Comparison of ENCODE assay signal across 8 mouse cellular contexts in genomic region chr1:172147835-172148278, GRCm38 (mm10). TPM values are rescaled to one million over a fixed set of nuclear protein-coding genes. Genes with fewer than 3 reads are reported as not detected.
DNase-seq lines count a peak whose midpoint lies in the region; ATAC-seq and TF ChIP-seq lines count a peak whose summit lies in the region.

Gene Dcaf8 (plus strand): TSS chr1:172148084.

- no peak for TF ChIP-seq RAD21 in MEL (IDR thresholded peaks at IDR 0.05; ENCODE audit: low read depth, low read length)

- TF ChIP-seq CTCF in MEL (IDR thresholded peaks at IDR 0.05 in 2 of 3, conservative IDR thresholded peaks at IDR 0.05 in 1 of 3; ENCODE audit: control insufficient read depth in 1 of 3, insufficient read depth in 1 of 3, low read depth in 2 of 3, low read length in 3 of 3, poor library complexity in 1 of 3, severe bottlenecking in 1 of 3): no peak
- TF ChIP-seq CTCF in cerebellum, adult 2 months (IDR thresholded peaks at IDR 0.05; ENCODE audit: borderline replicate concordance, insufficient read depth, low read depth, low read length): no peak
- TF ChIP-seq CTCF in forebrain, postnatal 0 days (IDR thresholded peaks at IDR 0.05; ENCODE audit: low read depth): no peak

- H3K4me1 ChIP-seq in MEL (ENCODE audit: control insufficient read depth in 1 of 2, insufficient read depth in 2 of 2, low read length in 2 of 2): peaks cover 0 to 10% of the 10 kb centered on the region in 2 experiments; a peak in 3 of 4 replicates
- peaks cover 6% of the 10 kb centered on the region; the same call in 1 of the 2 replicates for H3K4me1 ChIP-seq in cerebellum, adult 2 months (ENCODE audit: control insufficient read depth, insufficient read depth, low read length)
- H3K4me1 ChIP-seq in forebrain, postnatal 0 days (ENCODE audit: insufficient read depth): peaks cover 10% of the 10 kb centered on the region; the same call in 1 of the 2 replicates
- peaks cover 22% of the 10 kb centered on the region for H3K4me1 ChIP-seq in lung, embryonic 15.5 days

- H3K4me3 ChIP-seq in MEL (ENCODE audit: control insufficient read depth in 1 of 2, insufficient read depth in 1 of 2, low read depth in 2 of 2, low read length in 2 of 2): peak within 1 kb of the TSS; percentile 86 to 99
- H3K4me3 ChIP-seq in cerebellum, adult 2 months (replicated peaks; ENCODE audit: insufficient read depth, low read depth, low read length): peak within 1 kb of the TSS; percentile 79
- peak within 1 kb of the TSS; percentile 99 for H3K4me3 ChIP-seq in forebrain, postnatal 0 days (ENCODE audit: low read depth, low read length)
- peak within 1 kb of the TSS; percentile 92 for H3K4me3 ChIP-seq in lung, embryonic 15.5 days

- peak within 1 kb of the TSS; percentile 47 for H3K4me2 ChIP-seq in forebrain, postnatal 0 days (ENCODE audit: low read depth)
- peak within 1 kb of the TSS; percentile 68 for H3K4me2 ChIP-seq in lung, embryonic 15.5 days

- peak; percentile 94 to 97 for TF ChIP-seq POLR2A in MEL (IDR thresholded peaks at IDR 0.05; ENCODE audit: control insufficient read depth in 1 of 2, insufficient read depth in 1 of 2, low read depth in 1 of 2, low read length in 2 of 2, poor library complexity in 1 of 2)
- peak; percentile 94 for TF ChIP-seq POLR2A in cerebellum, adult 2 months (IDR thresholded peaks at IDR 0.05; ENCODE audit: borderline replicate concordance, insufficient read depth, low read length)

- ATAC-seq in forebrain, postnatal 0 days: peak; percentile 100
- peak; percentile 99 for ATAC-seq in lung, embryonic 15.5 days (ENCODE audit: borderline replicate concordance, extremely low read depth, low FRiP score, low TSS enrichment)

- peak within 1 kb of the TSS; percentile 93 for H3K27ac ChIP-seq in MEL (ENCODE audit: control insufficient read depth, low read depth, low read length)
- H3K27ac ChIP-seq in cerebellum, adult 2 months (ENCODE audit: insufficient read depth, low read length): peak within 1 kb of the TSS; percentile 89
- H3K27ac ChIP-seq in forebrain, postnatal 0 days (ENCODE audit: low read depth, low read length): peak within 1 kb of the TSS; percentile 92
- peak within 1 kb of the TSS; percentile 96 for H3K27ac ChIP-seq in lung, embryonic 15.5 days

- DNase-seq in MEL (ENCODE audit: low read depth, low spot score): peak; percentile 98
- DNase-seq in cerebellum, adult 2 months: peak; percentile 97
- DNase-seq in forebrain, postnatal 0 days: peak; percentile 97
- DNase-seq in heart, postnatal 4 days: peak; percentile 99
- DNase-seq in layer of hippocampus, adult 8-10 months (ENCODE audit: low spot score in 2 of 2): peak; percentile 94 to 95
- peak; percentile 97 for DNase-seq in ovary, adult 18-20 months (ENCODE audit: low spot score)
- DNase-seq in thymus, postnatal 0 days (ENCODE audit: low spot score): peak; percentile 98

- H3K9me3 ChIP-seq in MEL (replicated peaks; ENCODE audit: insufficient read depth, low read length): no peaks in the 10 kb centered on the region
- H3K9me3 ChIP-seq in forebrain, postnatal 0 days (ENCODE audit: low read length): no peaks in the 10 kb centered on the region
- no peaks in the 10 kb centered on the region for H3K9me3 ChIP-seq in lung, embryonic 15.5 days

- peak in 1 of 2 experiments; percentile 28; a peak in 1 of 4 replicates for TF ChIP-seq EP300 in MEL (IDR thresholded peaks at IDR 0.05; ENCODE audit: low read depth in 1 of 2, low read length in 2 of 2)

- H3K36me3 ChIP-seq in MEL (ENCODE audit: control insufficient read depth in 1 of 2, insufficient read depth in 2 of 2, low read length in 2 of 2): peaks cover 3 to 14% of the 10 kb centered on the region in 2 experiments
- peaks cover 11% of the 10 kb centered on the region for H3K36me3 ChIP-seq in forebrain, postnatal 0 days (ENCODE audit: insufficient read depth)
- peaks cover 21% of the 10 kb centered on the region for H3K36me3 ChIP-seq in lung, embryonic 15.5 days

- H3K27me3 ChIP-seq in MEL (ENCODE audit: control insufficient read depth in 1 of 2, insufficient read depth in 2 of 2, low read length in 2 of 2): no peaks in the 10 kb centered on the region
- H3K27me3 ChIP-seq in cerebellum, adult 2 months (ENCODE audit: control insufficient read depth, insufficient read depth, low read length): no peaks in the 10 kb centered on the region
- no peaks in the 10 kb centered on the region for H3K27me3 ChIP-seq in forebrain, postnatal 0 days (ENCODE audit: insufficient read depth, low read length)
- H3K27me3 ChIP-seq in lung, embryonic 15.5 days: no peaks in the 10 kb centered on the region

- under 1% methylated on average over 42 of the region's 42 CpGs for WGBS in cerebellum, adult 2 months
- WGBS in forebrain, postnatal 0 days: 1% methylated on average over 39 of the region's 42 CpGs
- WGBS in lung, embryonic 15.5 days: under 1% methylated on average over 42 of the region's 42 CpGs

- H3K9ac ChIP-seq in MEL (ENCODE audit: control insufficient read depth, low read depth, low read length, poor library complexity, severe bottlenecking): peak within 1 kb of the TSS; percentile 99
- H3K9ac ChIP-seq in forebrain, postnatal 0 days: peak within 1 kb of the TSS; percentile 100
- peak within 1 kb of the TSS; percentile 99 for H3K9ac ChIP-seq in lung, embryonic 15.5 days

- peaks cover 26% of the 10 kb centered on the region for H3K79me2 ChIP-seq in MEL (ENCODE audit: control insufficient read depth, insufficient read depth, low read length, poor library complexity)

TF ChIP-seq in MEL, 35 proteins besides CTCF, POLR2A, EP300 and RAD21 (continues in another document):
- TF ChIP-seq USF2 (IDR thresholded peaks at IDR 0.05; ENCODE audit: borderline replicate concordance in 1 of 2, insufficient read depth in 1 of 2, low read depth in 1 of 2, low read length in 2 of 2) (no peak), USF1 (IDR thresholded peaks at IDR 0.05; ENCODE audit: low read depth, low read length) (no peak; the same call in 1 of the 2 replicates), GABPA (IDR thresholded peaks at IDR 0.05; ENCODE audit: low read depth, low read length) (no peak), ZC3H11A (IDR thresholded peaks at IDR 0.05; ENCODE audit: low read depth, low read length) (no peak), BHLHE40 (IDR thresholded peaks at IDR 0.05; ENCODE audit: borderline replicate concordance, low read depth, low read length) (no peak), TCF12 (IDR thresholded peaks at IDR 0.05; ENCODE audit: low read depth, low read length) (peak; percentile 87), CHD2 (IDR thresholded peaks at IDR 0.05; ENCODE audit: low read length) (peak; percentile 87), NRF1 (IDR thresholded peaks at IDR 0.05; ENCODE audit: insufficient read depth, low read depth, low read length, poor library complexity, severe bottlenecking) (peak; percentile 93), SMC3 (IDR thresholded peaks at IDR 0.05; ENCODE audit: low read depth, low read length) (no peak), MAX (IDR thresholded peaks at IDR 0.05; ENCODE audit: low read length) (no peak), MAFK (IDR thresholded peaks at IDR 0.05; ENCODE audit: borderline replicate concordance, low read depth, low read length) (no peak), TAL1 (IDR thresholded peaks at IDR 0.05; ENCODE audit: low read length) (no peak), ZNF384 (IDR thresholded peaks at IDR 0.05; ENCODE audit: low read depth, low read length) (no peak), MYB (IDR thresholded peaks at IDR 0.05; ENCODE audit: low read depth, low read length) (no peak), GATA1 (IDR thresholded peaks at IDR 0.05; ENCODE audit: low read depth, low read length) (no peak), TBP (IDR thresholded peaks at IDR 0.05; ENCODE audit: low read depth, low read length) (peak; percentile 88), E2F4 (IDR thresholded peaks at IDR 0.05; ENCODE audit: borderline replicate concordance, low read depth, low read length) (no peak), SIN3A (IDR thresholded peaks at IDR 0.05; ENCODE audit: low read length) (peak; percentile 73), UBTF (IDR thresholded peaks at IDR 0.05; ENCODE audit: borderline replicate concordance, insufficient read depth, low read depth, low read length) (peak; percentile 18; the same call in 1 of the 2 replicates), POLR2AphosphoS2 (IDR thresholded peaks at IDR 0.05; ENCODE audit: low read length) (peak; percentile 95; the same call in 1 of the 2 replicates), CHD1 (IDR thresholded peaks at IDR 0.05; ENCODE audit: low read depth, low read length) (no peak), NELFE (IDR thresholded peaks at IDR 0.05; ENCODE audit: low read depth, low read length) (peak; percentile 92), MXI1 (IDR thresholded peaks at IDR 0.05; ENCODE audit: low read depth, low read length) (peak; percentile 78), MEF2A (IDR thresholded peaks at IDR 0.05; ENCODE audit: extremely low read depth, insufficient replicate concordance, low read depth, low read length, poor library complexity, severe bottlenecking) (0 out of 2 replicates have a peak, but pooled peaks have one; percentile 57), HCFC1 (IDR thresholded peaks at IDR 0.05; ENCODE audit: low read depth, low read length) (peak; percentile 94), ETS1 (IDR thresholded peaks at IDR 0.05; ENCODE audit: low read depth, low read length) (no peak), JUND (IDR thresholded peaks at IDR 0.05; ENCODE audit: low read depth, low read length) (no peak), ELF1 (IDR thresholded peaks at IDR 0.05; ENCODE audit: low read depth, low read length) (no peak), MAZ (IDR thresholded peaks at IDR 0.05; ENCODE audit: low read depth, low read length) (0 out of 2 replicates have a peak, but pooled peaks have one; percentile 52), ZKSCAN1 (IDR thresholded peaks at IDR 0.05; ENCODE audit: low read depth, low read length) (no peak), ZMIZ1 (IDR thresholded peaks at IDR 0.05; ENCODE audit: low read depth, low read length) (peak; percentile 75), MYC (IDR thresholded peaks at IDR 0.05; ENCODE audit: low read depth, low read length) (no peak; the same call in none of the 2 replicates)

RNA-seq across cellular contexts. Expression of gene Dcaf8, which starts in this region (rescaled TPM):
- total RNA-seq in MEL (2012; rRNA removed): 31.7 and 32.1 TPM in 2 replicates
- 10 to 100 TPM; 45.8 to 49.0 TPM for polyA plus RNA-seq in MEL (2012; ENCODE audit: insufficient read depth in 1 of 2, insufficient read length in 2 of 2, low read depth in 1 of 2, low replicate concordance in 2 of 2, missing spikeins in 1 of 2)
- 118 and 121 TPM in 2 replicates for polyA plus RNA-seq in cerebellum, adult 2 months (2012; rRNA removed)
- total RNA-seq in forebrain, postnatal 0 days (2014; rRNA removed): 66.8 and 76.8 TPM in 2 replicates
- 49.4 and 62.7 TPM in 2 replicates for polyA plus RNA-seq in forebrain, postnatal 0 days (2015; fragmentation: Nextera tagmentation; extraction: Ambion mirVana)
- 100 to 1,000 TPM; 114 to 115 TPM for total RNA-seq in heart, postnatal 4 days (2021)
- 100 to 1,000 TPM; 111 to 123 (median 119) TPM for total RNA-seq in layer of hippocampus, adult 8-10 months (2022)
- 131 and 134 TPM in 2 replicates for polyA plus RNA-seq in lung, embryonic 15.5 days (2015; fragmentation: Nextera tagmentation; extraction: Ambion mirVana)
- polyA plus RNA-seq in thymus, postnatal 0 days (2015; fragmentation: Nextera tagmentation; extraction: Ambion mirVana): 93.2 and 103 TPM in 2 replicates

Comparison
In these comparisons a context has a peak if more than half of its experiments do, and no peak if none do; other contexts are left out.
1. Peak in every context shown above with its lines: DNase-seq, ATAC-seq, H3K4me3 ChIP-seq and H3K27ac ChIP-seq.